Mouse (Mus musculus) bone marrow macrophage, adult 2 months (primary cell): ENCODE measurements at regions not wholly inside any gene's neighbourhood (a gene's known extent, or its start where the extent isn't known, plus 50 kb on each side); places are given as distances from the start of the nearest gene placed in this dataset.

Experiments
- CTCF ChIP-seq: IDR thresholded peaks from 2 replicates; pipeline ENCODE4 v1.5.1; 2012; ENCODE audit warnings: low read depth, mild to moderate bottlenecking, low read length, moderate library complexity
- POLR2A ChIP-seq: IDR thresholded peaks from 2 replicates; pipeline ENCODE4 v1.6.1; 2012; ENCODE audit warnings: mild to moderate bottlenecking, low read depth, low read length, borderline replicate concordance

DNA sequence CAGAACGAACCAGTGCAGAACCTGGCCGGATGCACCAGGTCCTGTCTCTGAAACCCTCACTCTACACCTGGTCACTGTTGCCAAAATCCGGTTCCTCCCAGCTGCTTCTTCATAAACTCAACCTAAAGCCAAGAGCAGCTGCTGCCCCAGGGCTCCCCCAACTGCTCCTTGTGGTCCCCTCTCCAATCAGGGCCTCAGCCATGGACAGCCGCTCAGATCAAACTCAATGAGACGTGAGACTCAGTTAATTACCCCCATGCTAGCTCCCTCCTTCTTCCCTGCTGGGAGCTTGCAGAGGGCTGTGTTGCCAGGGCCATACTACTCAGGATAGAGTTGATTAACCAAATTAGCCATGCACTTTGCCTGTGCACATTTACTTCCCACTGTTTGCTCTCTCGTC lies 240.8 kb upstream of the Pard3b start:
- TF ChIP-seq CTCF (no peak), POLR2A (no peak)
